Mouse (Mus musculus): ENCODE results near the gene Zbtb22. TPM values are rescaled to one million over a fixed set of nuclear protein-coding genes. Genes with fewer than 3 reads are reported as not detected.
"Not testable (repeated sequence)": the region's sequence is repeated elsewhere in the genome, so short reads cannot be mapped to it uniquely, and the experiment has no call there.

Zbtb22 gene
- 21.2 and 23.2 TPM in 2 replicates for polyA plus RNA-seq (2016; fragmentation: Nextera tagmentation; extraction: Ambion mirVana)

DNA sequence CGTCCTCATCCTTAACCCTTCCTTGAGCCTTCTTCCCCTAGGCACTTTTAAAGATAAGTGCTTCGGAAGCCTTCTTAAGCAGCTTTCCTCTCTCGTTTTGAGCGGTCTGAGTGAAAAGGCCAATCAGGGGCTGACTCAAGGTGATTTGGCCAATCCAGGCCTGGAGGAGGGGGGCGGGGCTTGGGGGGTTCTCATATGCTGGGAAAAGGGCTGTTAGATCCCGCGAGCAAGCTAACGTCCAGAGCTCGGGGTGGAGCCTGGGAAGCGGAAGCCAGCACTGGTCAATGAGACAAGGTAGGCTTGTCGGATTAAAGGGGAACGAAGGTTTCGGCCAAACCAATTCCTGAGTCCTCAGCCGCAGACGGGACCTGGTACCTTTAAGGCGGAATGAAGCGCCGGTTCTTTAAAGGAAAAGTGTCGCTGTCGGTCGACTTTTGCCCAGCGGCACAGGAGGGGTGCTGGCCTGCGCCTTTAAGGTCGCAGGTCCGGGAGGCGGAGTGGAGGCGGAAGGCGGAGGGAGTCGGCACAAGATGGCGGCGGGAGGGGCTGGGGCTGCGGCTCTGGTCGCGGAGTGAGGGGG lies at the start of gene Zbtb22, which contains the start of gene Tapbp:
Zbtb22 (plus strand) TSS at position 234 of the 580 bp plus-strand sequence.
Tapbp (plus strand) TSS at position 229 of the 580 bp plus-strand sequence.
- peaks cover 82% of the 10 kb centered on the region for H3K4me1 ChIP-seq
- H3K27me3 ChIP-seq (ENCODE audit: poor library complexity, severe bottlenecking): peaks cover 15% of the 10 kb centered on the region
- peak within 1 kb of the TSS; percentile 95 for H3K27ac ChIP-seq
- H3K9me3 ChIP-seq: no peaks in the 10 kb centered on the region; the same call in 1 of the 2 replicates
- WGBS: 0% methylated on average over 34 of the region's 34 CpGs
- peak; percentile 98 for DNase-seq (ENCODE audit: extremely low spot score, low spot score)
- peak within 1 kb of the TSS; percentile 76 for H3K4me3 ChIP-seq
- H3K36me3 ChIP-seq (replicated peaks): peaks cover 64% of the 10 kb centered on the region

DNA sequence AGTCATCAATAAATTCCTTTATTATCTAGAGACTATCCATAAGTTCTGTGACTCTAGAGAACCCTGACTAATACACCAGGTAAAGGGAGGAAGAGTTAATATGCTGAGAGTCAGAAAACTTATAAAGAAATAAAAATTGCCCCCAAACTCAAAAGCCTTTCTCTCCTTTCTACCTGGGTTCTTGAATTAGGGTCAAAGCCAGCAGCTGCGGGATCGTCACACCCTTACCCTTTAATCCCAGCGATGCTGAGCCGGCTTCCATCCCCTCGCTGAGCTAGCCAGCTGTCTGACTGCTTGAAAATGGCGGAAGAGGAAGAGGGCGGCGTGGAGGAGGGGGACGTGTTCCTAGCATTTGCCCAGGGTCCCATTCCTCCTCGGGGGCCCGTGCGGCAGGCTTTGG lies 42.2 kb upstream of the Zbtb22 start, which contains the start of gene Gm7029:
Gm7029 (plus strand) TSS at position 301 of the 400 bp plus-strand sequence.
- H3K27me3 ChIP-seq (ENCODE audit: poor library complexity, severe bottlenecking); H3K27ac ChIP-seq; H3K4me3 ChIP-seq; DNase-seq (ENCODE audit: extremely low spot score, low spot score); H3K4me1 ChIP-seq; H3K9me3 ChIP-seq: not testable (repeated sequence)
- WGBS: 88% methylated on average over 7 of the region's 12 CpGs
- H3K36me3 ChIP-seq (replicated peaks): peaks cover 42% of the 10 kb centered on the region

- DNase-seq (ENCODE audit: extremely low spot score, low spot score): no peak
- H3K27ac ChIP-seq: no peak overlapping the region
- no peaks in the 10 kb centered on the region for H3K27me3 ChIP-seq (ENCODE audit: poor library complexity, severe bottlenecking)
- no peaks in the 10 kb centered on the region for H3K9me3 ChIP-seq
- no peak overlapping the region for H3K4me3 ChIP-seq
- 85% methylated on average over 11 of the region's 11 CpGs for WGBS
- H3K4me1 ChIP-seq: no peaks in the 10 kb centered on the region
- peaks cover 50% of the 10 kb centered on the region for H3K36me3 ChIP-seq (replicated peaks)
Observed at GRCm38 (mm10) chr17:33874411-33874810, 41.3 kb upstream of the Zbtb22 start.

- not testable (repeated sequence) for DNase-seq (ENCODE audit: extremely low spot score, low spot score); H3K27ac ChIP-seq; H3K4me3 ChIP-seq; H3K4me1 ChIP-seq; H3K9me3 ChIP-seq; H3K27me3 ChIP-seq (ENCODE audit: poor library complexity, severe bottlenecking)
- H3K36me3 ChIP-seq (replicated peaks): peaks cover 63% of the 10 kb centered on the region
- WGBS: 81% methylated on average over 5 of the region's 5 CpGs
Observed at GRCm38 (mm10) chr17:33875797-33876196, 39.9 kb upstream of the Zbtb22 start.

- WGBS: 90% methylated on average over 10 of the region's 11 CpGs
- not testable (repeated sequence) for H3K4me3 ChIP-seq; H3K9me3 ChIP-seq; H3K27me3 ChIP-seq (ENCODE audit: poor library complexity, severe bottlenecking); H3K27ac ChIP-seq; DNase-seq (ENCODE audit: extremely low spot score, low spot score)
- Histone ChIP-seq H3K36me3 (replicated peaks) (peaks cover 77% of the 10 kb centered on the region), H3K4me1 (peaks cover 19% of the 10 kb centered on the region)
Observed at GRCm38 (mm10) chr17:33884320-33884719, 31.4 kb upstream of the Zbtb22 start.

DNA sequence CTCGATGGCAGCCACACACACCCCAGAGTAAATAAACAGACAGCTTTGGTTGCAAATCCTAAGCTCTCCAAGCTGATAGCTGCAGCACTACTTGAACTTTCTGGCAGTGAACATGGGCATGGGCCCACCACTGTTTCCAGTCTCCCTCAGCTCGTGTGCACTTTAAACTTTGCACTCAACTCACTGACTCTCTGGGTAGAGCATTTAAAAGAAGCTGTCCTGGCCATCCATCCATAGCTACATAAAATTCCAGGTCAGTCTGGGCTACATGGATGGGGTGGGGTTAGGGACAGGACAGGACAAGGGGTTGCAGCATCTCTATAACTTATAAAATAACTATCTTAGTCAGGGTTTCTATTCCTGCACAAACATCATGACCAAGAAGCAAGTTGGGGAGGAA lies 27.9 kb upstream of the Zbtb22 start:
- H3K9me3 ChIP-seq; H3K27ac ChIP-seq; DNase-seq (ENCODE audit: extremely low spot score, low spot score); H3K27me3 ChIP-seq (ENCODE audit: poor library complexity, severe bottlenecking): not testable (repeated sequence)
- Histone ChIP-seq H3K36me3 (replicated peaks) (peaks cover 43% of the 10 kb centered on the region), H3K4me1 (peaks cover 21% of the 10 kb centered on the region), H3K4me3 (peak overlapping the region; percentile 67; the same call in 1 of the 2 replicates)
- WGBS: 88% methylated on average over 2 of the region's 2 CpGs

DNA sequence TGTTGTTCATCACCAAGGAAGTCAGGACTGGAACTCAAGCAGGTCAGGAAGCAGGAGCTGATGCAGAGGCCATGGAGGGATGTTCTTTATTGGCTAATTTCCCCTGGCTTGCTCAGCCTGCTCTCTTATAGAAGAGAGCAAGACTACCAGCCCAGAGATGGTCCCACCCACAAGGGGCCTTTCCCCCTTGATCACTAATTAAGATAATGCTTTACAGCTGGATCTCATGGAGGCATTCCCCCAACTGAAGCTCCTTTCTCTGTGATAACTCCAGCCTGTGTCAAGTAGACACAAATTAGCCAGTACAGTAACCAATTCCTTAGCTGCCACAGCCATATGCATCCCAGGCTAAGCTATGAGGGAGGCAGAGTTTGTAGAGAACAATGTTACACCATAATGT lies 27.5 kb upstream of the Zbtb22 start:
- H3K27me3 ChIP-seq (ENCODE audit: poor library complexity, severe bottlenecking); DNase-seq (ENCODE audit: extremely low spot score, low spot score); H3K9me3 ChIP-seq; H3K27ac ChIP-seq: not testable (repeated sequence)
- Histone ChIP-seq H3K36me3 (replicated peaks) (peaks cover 39% of the 10 kb centered on the region), H3K4me1 (peaks cover 21% of the 10 kb centered on the region), H3K4me3 (peak overlapping the region; percentile 67; the same call in 1 of the 2 replicates)

DNA sequence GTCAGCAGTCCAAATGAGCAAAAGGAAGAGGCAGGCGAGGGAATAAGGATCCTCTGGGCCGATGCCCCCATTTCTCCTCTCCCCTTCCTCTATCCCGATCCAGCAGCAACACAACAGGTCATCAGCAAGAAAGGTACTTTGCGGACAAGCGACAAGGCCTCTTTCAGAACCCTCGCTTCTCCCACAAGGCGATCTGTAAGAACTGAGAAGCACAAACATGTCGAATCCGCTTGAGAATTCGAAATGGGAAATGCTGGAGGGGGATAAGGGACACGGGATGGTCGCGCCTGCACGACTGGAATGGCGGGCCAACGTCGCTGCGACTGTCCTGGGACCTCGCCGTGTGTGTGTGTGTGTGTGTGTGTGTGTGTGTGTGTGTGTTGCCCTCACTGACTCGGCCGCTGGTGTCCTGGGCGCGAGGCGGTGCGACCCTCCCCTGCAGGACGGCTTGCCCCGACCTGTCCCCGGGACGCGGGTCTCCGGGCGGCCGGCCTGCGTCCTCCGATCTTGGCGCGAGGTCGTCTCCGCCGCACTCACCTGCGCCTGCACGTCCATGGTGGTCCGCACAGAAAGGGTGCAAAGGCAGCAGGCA lies 25.7 kb upstream of the Zbtb22 start:
- peaks cover 21% of the 10 kb centered on the region for H3K4me1 ChIP-seq
- DNase-seq (ENCODE audit: extremely low spot score, low spot score): peak; percentile 23
- WGBS: under 1% methylated on average over 44 of the region's 44 CpGs
- peaks cover 21% of the 10 kb centered on the region for H3K36me3 ChIP-seq (replicated peaks)
- H3K27ac ChIP-seq: peak overlapping the region; percentile 93
- H3K9me3 ChIP-seq; H3K27me3 ChIP-seq (ENCODE audit: poor library complexity, severe bottlenecking): not testable (repeated sequence)
- peak overlapping the region; percentile 67 for H3K4me3 ChIP-seq

DNA sequence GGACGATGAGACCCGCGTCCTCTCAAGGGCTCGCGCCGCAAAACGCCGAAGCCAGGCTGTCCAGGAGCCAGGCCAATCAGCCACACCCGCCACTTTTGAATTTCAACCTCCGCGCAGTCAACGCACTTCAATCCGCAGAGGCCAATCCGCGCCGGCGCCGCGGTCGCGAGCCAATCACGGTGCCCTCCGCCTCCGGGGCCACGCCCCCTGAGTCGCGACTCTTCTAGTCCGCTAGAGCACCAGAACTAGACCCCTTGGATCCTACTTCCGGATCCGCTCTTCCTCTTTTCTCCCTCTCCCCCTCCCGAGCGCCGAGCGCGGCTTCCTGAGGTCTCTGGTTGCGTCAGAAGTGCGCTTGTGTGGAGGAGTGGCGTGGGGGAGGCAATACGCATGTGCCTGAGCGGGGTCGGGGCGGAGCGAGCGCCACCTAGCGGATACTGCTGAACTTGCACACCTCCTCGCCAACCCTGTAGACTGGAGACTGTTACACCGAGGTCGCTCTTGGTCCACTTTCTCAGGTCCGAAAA lies 25.1 kb upstream of the Zbtb22 start, which contains the start of gene Kifc1:
Kifc1 (minus strand) TSS at position 129 of the 527 bp plus-strand sequence.
- peak within 1 kb of the TSS; percentile 93 for H3K27ac ChIP-seq
- peaks cover 21% of the 10 kb centered on the region for H3K4me1 ChIP-seq
- WGBS: under 1% methylated on average over 49 of the region's 49 CpGs
- no peaks in the 10 kb centered on the region for H3K27me3 ChIP-seq (ENCODE audit: poor library complexity, severe bottlenecking)
- peak within 1 kb of the TSS; percentile 67 for H3K4me3 ChIP-seq
- H3K36me3 ChIP-seq (replicated peaks): peaks cover 15% of the 10 kb centered on the region
- H3K9me3 ChIP-seq: no peaks in the 10 kb centered on the region
- DNase-seq (ENCODE audit: extremely low spot score, low spot score): peak; percentile 100

DNA sequence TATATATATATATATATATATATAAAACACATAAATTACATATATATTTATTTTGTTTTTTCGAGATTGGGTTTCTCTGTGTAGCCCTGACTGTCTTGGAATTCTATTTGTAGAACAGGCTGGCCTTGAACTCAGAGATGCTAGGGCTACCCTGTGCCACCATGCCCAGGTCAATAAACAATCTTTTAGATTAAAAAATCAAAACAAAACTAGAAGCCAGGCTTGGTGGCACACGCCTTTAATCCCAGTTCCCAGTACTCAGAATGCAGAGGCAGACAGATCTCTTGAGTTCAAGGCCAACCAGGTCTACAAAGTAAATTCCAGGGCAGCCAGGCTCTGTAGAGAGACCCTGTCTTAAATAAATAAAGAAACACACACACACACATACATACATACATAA lies 24.3 kb upstream of the Zbtb22 start:
- no peak for DNase-seq (ENCODE audit: extremely low spot score, low spot score)
- 81% methylated on average over 2 of the region's 2 CpGs for WGBS
- H3K4me3 ChIP-seq: no peak overlapping the region
- H3K9me3 ChIP-seq: no peaks in the 10 kb centered on the region
- no peak overlapping the region for H3K27ac ChIP-seq
- H3K4me1 ChIP-seq: peaks cover 21% of the 10 kb centered on the region
- peaks cover 8% of the 10 kb centered on the region for H3K36me3 ChIP-seq (replicated peaks)
- H3K27me3 ChIP-seq (ENCODE audit: poor library complexity, severe bottlenecking): no peaks in the 10 kb centered on the region

DNA sequence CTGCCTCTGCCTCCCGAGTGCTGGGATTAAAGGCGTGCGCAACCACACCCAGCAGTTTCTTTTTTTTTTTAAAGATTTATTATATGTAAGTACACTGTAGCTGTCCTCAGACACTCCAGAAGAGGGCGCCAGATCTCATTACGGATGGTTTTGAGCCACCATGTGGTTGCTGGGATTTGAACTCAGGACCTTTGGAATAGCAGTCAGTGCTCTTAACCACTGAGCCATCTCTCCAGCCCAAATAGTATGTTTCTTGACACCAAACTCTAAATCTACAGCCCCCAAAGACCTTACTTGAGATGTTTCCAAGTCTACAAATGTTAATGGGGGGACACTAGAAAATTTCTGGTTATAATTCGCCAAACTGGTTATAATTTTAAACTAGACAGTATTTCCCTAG lies 23.8 kb upstream of the Zbtb22 start:
- H3K27me3 ChIP-seq (ENCODE audit: poor library complexity, severe bottlenecking); DNase-seq (ENCODE audit: extremely low spot score, low spot score); H3K36me3 ChIP-seq (replicated peaks); H3K4me3 ChIP-seq; H3K9me3 ChIP-seq; H3K27ac ChIP-seq: not testable (repeated sequence)
- 66% methylated on average over 6 of the region's 6 CpGs for WGBS
- peaks cover 21% of the 10 kb centered on the region for H3K4me1 ChIP-seq

- Histone ChIP-seq H3K27ac (no peak overlapping the region), H3K36me3 (replicated peaks) (no peaks in the 10 kb centered on the region; the same call in 1 of the 2 replicates), H3K4me3 (no peak overlapping the region), H3K4me1 (peaks cover 20% of the 10 kb centered on the region), H3K9me3 (no peaks in the 10 kb centered on the region), H3K27me3 (ENCODE audit: poor library complexity, severe bottlenecking) (no peaks in the 10 kb centered on the region)
- no peak for DNase-seq (ENCODE audit: extremely low spot score, low spot score)
- 28% methylated on average over 7 of the region's 7 CpGs for WGBS
Observed at GRCm38 (mm10) chr17:33892429-33892828, 23.3 kb upstream of the Zbtb22 start.

DNA sequence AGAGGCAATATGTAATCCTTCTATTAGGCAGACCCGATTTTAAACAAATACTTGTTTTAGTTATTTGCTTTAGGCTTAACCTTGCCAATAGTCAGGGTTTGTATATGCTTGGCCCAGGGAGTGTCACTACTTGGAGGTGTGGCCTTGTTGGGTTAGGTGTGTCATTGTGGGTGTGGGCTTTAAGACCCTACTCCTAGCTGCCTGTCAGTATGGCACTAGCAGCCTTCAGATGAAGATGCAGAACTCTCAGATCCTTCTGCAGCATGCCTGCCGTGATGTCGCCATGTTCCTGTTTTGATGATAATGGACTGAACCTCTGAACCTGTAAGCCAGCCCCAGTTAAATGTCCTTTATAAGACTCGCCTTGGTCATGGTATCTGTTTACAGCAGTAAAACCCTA lies 22.7 kb upstream of the Zbtb22 start:
- not testable (repeated sequence) for H3K36me3 ChIP-seq (replicated peaks); DNase-seq (ENCODE audit: extremely low spot score, low spot score); H3K27ac ChIP-seq; H3K9me3 ChIP-seq; H3K27me3 ChIP-seq (ENCODE audit: poor library complexity, severe bottlenecking); H3K4me3 ChIP-seq
- peaks cover 14% of the 10 kb centered on the region for H3K4me1 ChIP-seq
- 82% methylated on average over 4 of the region's 4 CpGs for WGBS

Measured in forebrain, embryonic 10.5 days (tissue).